Mouse (Mus musculus) liver, postnatal 0 days (tissue): ENCODE data around the gene Iqcf5. TPM values are rescaled to one million over a fixed set of nuclear protein-coding genes. Genes with fewer than 3 reads are reported as not detected.

Source experiments
- ATAC-seq: fragments of 200-750 bp; cut with Nextera tagmentation; 2 replicates; pipeline ENCODE4 v1.8.0; 2017; ENCODE audit warnings: mild to moderate bottlenecking, moderate library complexity
- DNase-seq: peaks from one replicate; pipeline ENCODE4 v3.0.0-alpha.2; 2016
- H3K27ac ChIP-seq: fragments of 300-500 bp; sonication (generic); 2 replicates; pipeline ENCODE4 v1.5.1; 2014; ENCODE audit warnings: antibody characterized with exemption, moderate library complexity, mild to moderate bottlenecking, low read depth
- H3K27me3 ChIP-seq: fragments of 300-500 bp; sonication (generic); 2 replicates; pipeline ENCODE4 v1.6.1; 2014; ENCODE audit warnings: low read length, control low read depth, mixed read lengths; ENCODE audit not compliant: insufficient read depth
- H3K36me3 ChIP-seq: fragments of 300-500 bp; sonication (generic); replicated peaks from 2 replicates; pipeline ENCODE4 v1.6.1; 2014; ENCODE audit warnings: mild to moderate bottlenecking, control low read depth, low read length, moderate library complexity, mixed read lengths; ENCODE audit not compliant: insufficient read depth
- H3K4me1 ChIP-seq: fragments of 300-500 bp; sonication (generic); 2 replicates; pipeline ENCODE4 v1.6.1; 2014; ENCODE audit warnings: antibody characterized with exemption, mild to moderate bottlenecking, control low read depth; ENCODE audit not compliant: insufficient read depth
- H3K4me2 ChIP-seq: fragments of 300-500 bp; sonication (generic); 2 replicates; pipeline ENCODE4 v1.6.1; 2014; ENCODE audit warnings: low read depth, mild to moderate bottlenecking, low read length, moderate library complexity, mixed read lengths
- H3K4me3 ChIP-seq: fragments of 300-500 bp; sonication (generic); 2 replicates; pipeline ENCODE4 v1.5.1; 2014; ENCODE audit warnings: low read depth, low read length
- H3K9ac ChIP-seq: fragments of 300-500 bp; sonication (generic); replicated peaks from 2 replicates; pipeline ENCODE4 v1.6.1; 2014; ENCODE audit warnings: mild to moderate bottlenecking, moderate library complexity
- H3K9me3 ChIP-seq: fragments of 300-500 bp; sonication (generic); 2 replicates; pipeline ENCODE4 v1.6.1; 2016; ENCODE audit warnings: mild to moderate bottlenecking, control low read depth, low read length, mixed read lengths
- CTCF ChIP-seq: sonication (generic); IDR thresholded peaks from 2 replicates; pipeline ENCODE4 v1.5.1; 2016; ENCODE audit warnings: antibody characterized with exemption, low read depth
- EP300 ChIP-seq: IDR thresholded peaks from 2 replicates; pipeline ENCODE4 v1.6.1; 2016; ENCODE audit warnings: antibody characterized with exemption, low read depth, mild to moderate bottlenecking
- WGBS: fragments of 180-500 bp; shearing (Covaris S2); extraction: QIAGEN DNeasy Blood & Tissue Kit; methylation state at CpG from one replicate; pipeline ENCODE4 v1.1.7; 2014; ENCODE audit not compliant: insufficient replicate concordance; 5-methylcytosine and 5-hydroxymethylcytosine counted together
- polyA plus RNA-seq: library from polyadenylated mRNA; unstranded; fragments of >200 nt; fragmentation: Nextera tagmentation; extraction: Ambion mirVana; gene quantifications from 2 replicates; pipeline ENCODE4 v1.2.1, GENCODE M21; 2015

Gene Iqcf5
- polyA plus RNA-seq, 1 experiment from 2014 or later: not detected

GRCm38 (mm10) chr9:106561531-106561930, 47.2 kb downstream of the Iqcf5 start, which contains the start of gene Iqcf3:
Gene Iqcf3, minus strand, starts transcription at chr9:106561631.
- no peak within 1 kb of the TSS for H3K9ac ChIP-seq
- no peaks in the 10 kb centered on the region for H3K27me3 ChIP-seq
- TF ChIP-seq CTCF (no peak), EP300 (no peak)
- H3K4me2 ChIP-seq: no peak within 1 kb of the TSS
- DNase-seq: no peak
- H3K4me1 ChIP-seq: 0 out of 2 replicates have a peak, but pooled peaks cover 3% of the 10 kb centered on the region
- no peak for ATAC-seq
- no peak within 1 kb of the TSS for H3K27ac ChIP-seq
- H3K36me3 ChIP-seq: no peaks in the 10 kb centered on the region
- WGBS: 85% methylated on average over 5 of the region's 5 CpGs
- no peak within 1 kb of the TSS for H3K4me3 ChIP-seq
- H3K9me3 ChIP-seq: no peaks in the 10 kb centered on the region

DNA sequence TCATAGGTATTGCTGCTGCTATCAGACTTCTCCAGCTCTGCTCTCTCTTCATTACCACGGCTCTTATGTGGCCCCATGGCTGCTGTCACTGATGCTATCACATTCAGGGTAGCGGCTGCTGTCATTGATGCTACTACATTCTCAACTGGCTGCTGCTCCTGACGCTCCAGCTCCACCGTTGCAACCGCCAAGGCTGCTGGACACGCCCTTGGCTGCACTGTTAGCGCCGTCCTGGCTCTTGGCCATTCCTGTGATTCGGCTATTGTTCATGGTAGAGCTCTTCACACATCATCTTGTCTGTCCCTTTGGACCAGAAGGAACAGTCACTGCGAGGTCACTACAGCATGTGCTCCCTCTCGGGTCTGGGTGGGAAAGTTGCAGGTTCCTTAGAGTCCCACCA, 47.9 kb downstream of the Iqcf5 start:
- H3K9ac ChIP-seq: no peak overlapping the region
- DNase-seq: no peak
- no peak for ATAC-seq
- 84% methylated on average over 11 of the region's 11 CpGs for WGBS
- H3K4me1 ChIP-seq: 0 out of 2 replicates have a peak, but pooled peaks cover 4% of the 10 kb centered on the region
- no peaks in the 10 kb centered on the region for H3K9me3 ChIP-seq
- H3K27ac ChIP-seq: no peak overlapping the region
- TF ChIP-seq EP300: no peak
- no peak for TF ChIP-seq CTCF
- no peak overlapping the region for H3K4me3 ChIP-seq
- no peaks in the 10 kb centered on the region for H3K36me3 ChIP-seq
- no peak overlapping the region for H3K4me2 ChIP-seq
- no peaks in the 10 kb centered on the region for H3K27me3 ChIP-seq

GRCm38 (mm10) chr9:106564025-106564424, 49.7 kb downstream of the Iqcf5 start:
- no peak for TF ChIP-seq CTCF
- no peak for TF ChIP-seq EP300
- Histone ChIP-seq H3K4me2 (no peak overlapping the region), H3K27ac (no peak overlapping the region), H3K27me3 (no peaks in the 10 kb centered on the region), H3K36me3 (no peaks in the 10 kb centered on the region), H3K4me3 (no peak overlapping the region), H3K4me1 (0 out of 2 replicates have a peak, but pooled peaks cover 4% of the 10 kb centered on the region), H3K9me3 (no peaks in the 10 kb centered on the region), H3K9ac (no peak overlapping the region)
- 76% methylated on average over 8 of the region's 8 CpGs for WGBS
- ATAC-seq (no peak), DNase-seq (no peak)

Other genes with a start within 250 kb of the Iqcf5 start
- 13.0 and 14.5 TPM in 2 replicates for gene Poc1a, start 233.5 kb upstream of the Iqcf5 start, polyA plus RNA-seq
- gene Dusp7, start 145.9 kb upstream of the Iqcf5 start, polyA plus RNA-seq: 3.4 TPM in 2 replicates
- 483 and 486 TPM in 2 replicates for gene Rpl29, start 85.1 kb upstream of the Iqcf5 start, polyA plus RNA-seq
- gene Acy1, start 76.3 kb upstream of the Iqcf5 start, polyA plus RNA-seq: 30.4 and 38.7 TPM in 2 replicates
- 41.4 and 47.9 TPM in 2 replicates for gene Abhd14b, start 67.1 kb upstream of the Iqcf5 start, polyA plus RNA-seq
- 15.8 and 16.2 TPM in 2 replicates for gene Abhd14a, start 66.9 kb upstream of the Iqcf5 start, polyA plus RNA-seq
- 4.9 and 6.1 TPM in 2 replicates for gene Pcbp4, start 61.3 kb upstream of the Iqcf5 start, polyA plus RNA-seq
- gene Gpr62, start 48.6 kb upstream of the Iqcf5 start, polyA plus RNA-seq: not detected in 2 replicates
- 12.3 and 14.5 TPM in 2 replicates for gene Rrp9, start 38.6 kb upstream of the Iqcf5 start, polyA plus RNA-seq
- gene Parp3, start 37.6 kb upstream of the Iqcf5 start, polyA plus RNA-seq: 1.6 and 1.9 TPM in 2 replicates
- not detected in 2 replicates for gene Iqcf1, start 14.6 kb upstream of the Iqcf5 start, polyA plus RNA-seq
- not detected in 2 replicates for gene Iqcf3, start 47.1 kb downstream of the Iqcf5 start, polyA plus RNA-seq
- gene Iqcf4, start 56.4 kb downstream of the Iqcf5 start, polyA plus RNA-seq: not detected in 2 replicates
- gene Iqcf6, start 112.0 kb downstream of the Iqcf5 start, polyA plus RNA-seq: not detected in 2 replicates
- not detected in 2 replicates for gene Grm2, start 141.5 kb downstream of the Iqcf5 start, polyA plus RNA-seq
- 25.6 and 33.1 TPM in 2 replicates for gene Tex264, start 171.4 kb downstream of the Iqcf5 start, polyA plus RNA-seq